Mouse (Mus musculus) hindbrain, embryonic 15.5 days (tissue): ENCODE data around the gene Rarg. TPM values are rescaled to one million over a fixed set of nuclear protein-coding genes. Genes with fewer than 3 reads are reported as not detected.
A peak's percentile ranks its signal among the peaks of the same experiment; 100 is the strongest.

Experiments
- ATAC-seq: fragments of 200-750 bp; cut with Nextera tagmentation; 2 replicates; pipeline ENCODE4 v1.8.0; 2017; ENCODE audit warnings: low read depth, moderate number of reproducible peaks, moderate TSS enrichment; ENCODE audit not compliant: low FRiP score
- H3K27ac ChIP-seq: fragments of 300-500 bp; sonication (generic); replicated peaks from 2 replicates; pipeline ENCODE4 v1.5.1; 2015; ENCODE audit warnings: mild to moderate bottlenecking, inconsistent platforms
- H3K27me3 ChIP-seq: fragments of 300-500 bp; sonication (generic); 2 replicates; pipeline ENCODE4 v1.6.1; 2015; ENCODE audit warnings: control low read depth, inconsistent platforms
- H3K36me3 ChIP-seq: fragments of 300-500 bp; sonication (generic); 2 replicates; pipeline ENCODE4 v1.6.1; 2015; ENCODE audit warnings: control low read depth, inconsistent platforms
- H3K4me1 ChIP-seq: fragments of 300-500 bp; sonication (generic); replicated peaks from 2 replicates; pipeline ENCODE4 v1.6.1; 2015; ENCODE audit warnings: control low read depth, inconsistent platforms
- H3K4me2 ChIP-seq: fragments of 300-500 bp; sonication (generic); 2 replicates; pipeline ENCODE4 v1.6.1; 2015; ENCODE audit warnings: moderate library complexity, mild to moderate bottlenecking, inconsistent platforms
- H3K4me3 ChIP-seq: fragments of 300-500 bp; sonication (generic); 2 replicates; pipeline ENCODE4 v1.5.1; 2015; ENCODE audit warnings: mild to moderate bottlenecking, inconsistent platforms
- H3K9ac ChIP-seq: fragments of 300-500 bp; sonication (generic); 2 replicates; pipeline ENCODE4 v1.6.1; 2015; ENCODE audit warnings: inconsistent platforms
- H3K9me3 ChIP-seq: fragments of 300-500 bp; sonication (generic); 2 replicates; pipeline ENCODE4 v1.6.1; 2016; ENCODE audit warnings: control low read depth, inconsistent platforms
- WGBS: fragments of 180-500 bp; shearing (Covaris S2); methylation state at CpG from one replicate; pipeline ENCODE4 v1.1.7; 2015; 5-methylcytosine and 5-hydroxymethylcytosine counted together
- polyA plus RNA-seq: library from polyadenylated mRNA; unstranded; fragments of >200 nt; fragmentation: Nextera tagmentation; extraction: Ambion mirVana; gene quantifications from 2 replicates; pipeline ENCODE4 v1.2.1, GENCODE M21; 2015

Rarg gene
- polyA plus RNA-seq, 1 experiment from 2014 or later, result 5.8 TPM

DNA sequence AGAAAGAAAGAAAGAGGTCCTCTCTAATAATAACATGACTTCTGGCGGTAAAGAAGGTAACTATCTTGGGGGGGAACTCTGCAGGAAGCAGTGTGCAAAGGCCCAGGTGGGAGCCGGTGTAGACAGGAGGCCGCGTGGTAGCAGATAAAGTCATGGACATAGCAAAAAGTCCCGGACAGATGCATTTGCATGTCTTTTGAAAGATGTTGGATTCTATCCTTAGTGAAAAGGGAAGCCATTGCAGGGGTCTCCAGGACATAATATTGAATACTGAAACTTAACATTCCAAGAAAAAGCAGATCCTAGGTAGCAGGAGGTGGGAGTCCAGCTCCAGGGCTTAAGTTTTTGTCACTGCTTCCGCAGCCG, 21.4 kb upstream of the Rarg start:
- no peaks in the 10 kb centered on the region for H3K27me3 ChIP-seq
- H3K4me3 ChIP-seq, result peak overlapping the region; percentile 84
- peak overlapping the region; percentile 90 for H3K27ac ChIP-seq
- no peaks in the 10 kb centered on the region for H3K9me3 ChIP-seq
- 0 out of 2 replicates have a peak, but pooled peaks cover 21% of the 10 kb centered on the region for H3K36me3 ChIP-seq
- ATAC-seq, result no peak
- H3K4me1 ChIP-seq, result peaks cover 23% of the 10 kb centered on the region
- WGBS, result 33% methylated on average over 7 of the region's 7 CpGs
- H3K4me2 ChIP-seq, result peak overlapping the region; percentile 79
- H3K9ac ChIP-seq, result peak overlapping the region; percentile 86

DNA sequence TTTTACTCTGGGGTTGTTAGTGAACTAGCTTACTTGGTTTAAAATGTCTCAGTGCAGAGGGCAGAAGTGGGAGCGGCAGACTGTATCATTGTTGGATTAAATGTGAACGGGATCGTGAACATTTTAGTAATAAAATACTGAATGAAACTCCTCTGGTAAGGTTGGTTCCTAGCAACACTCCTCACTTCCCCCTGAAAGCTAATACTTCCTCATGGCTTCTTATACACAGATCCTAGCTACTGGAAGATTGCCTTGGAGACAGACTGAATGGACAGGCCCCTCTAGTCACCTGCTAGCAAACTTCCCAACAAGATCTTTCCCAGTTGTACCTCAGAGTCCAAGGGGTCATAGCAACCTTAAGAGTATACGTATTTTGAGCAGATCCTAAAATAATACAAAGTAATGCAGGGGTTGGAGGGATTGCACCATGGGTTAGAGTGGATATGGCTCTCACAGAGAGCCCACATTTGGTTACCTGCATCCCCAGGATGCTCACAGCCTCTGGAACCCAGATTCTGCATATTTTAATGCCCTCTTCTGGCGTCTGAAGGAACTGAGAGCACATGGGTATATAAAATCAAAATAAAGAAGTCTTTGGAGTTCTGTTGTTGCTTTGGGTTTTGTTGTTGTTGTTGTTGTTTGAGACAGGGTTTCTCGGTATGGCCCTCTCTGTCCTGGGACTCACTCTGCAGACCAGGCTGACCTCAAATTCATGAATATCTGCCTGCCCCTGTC, 16.8 kb upstream of the Rarg start:
- WGBS, result 72% methylated on average over 6 of the region's 6 CpGs

DNA sequence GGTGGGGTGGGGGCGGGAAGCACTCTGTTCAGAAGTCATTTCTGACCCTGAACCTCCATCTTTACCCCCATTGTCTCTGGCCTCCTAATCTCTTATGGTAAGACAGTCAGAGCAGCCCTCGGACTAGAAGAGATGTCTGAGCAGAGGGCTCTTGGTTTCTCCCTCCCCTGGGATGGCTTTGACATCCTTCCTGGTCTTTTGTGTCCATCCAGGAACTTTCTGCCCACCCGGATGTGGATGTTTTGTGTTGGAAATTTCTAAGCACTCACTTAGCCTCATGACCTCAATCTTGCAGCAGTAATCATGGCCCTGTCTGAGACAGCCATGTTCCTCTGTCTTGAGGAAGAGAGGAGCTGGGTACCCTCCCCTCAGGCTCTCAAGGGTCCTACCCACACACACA, 14.1 kb upstream of the Rarg start:
- Histone ChIP-seq H3K9ac (no peak overlapping the region), H3K4me3 (no peak overlapping the region), H3K4me2 (no peak overlapping the region), H3K27me3 (peaks cover 22% of the 10 kb centered on the region; the same call in 1 of the 2 replicates), H3K4me1 (no peaks in the 10 kb centered on the region; the same call in 1 of the 2 replicates), H3K9me3 (no peaks in the 10 kb centered on the region), H3K36me3 (no peaks in the 10 kb centered on the region), H3K27ac (no peak overlapping the region)
- ATAC-seq, result no peak
- WGBS, result 21% methylated on average over 3 of the region's 3 CpGs

More for the DNA sequence above, 16.8 kb upstream of the Rarg start:
- no peak overlapping the region for H3K4me2 ChIP-seq
- no peak overlapping the region for H3K9ac ChIP-seq
- no peak overlapping the region for H3K27ac ChIP-seq
- H3K36me3 ChIP-seq, result no peaks in the 10 kb centered on the region
- peaks cover 22% of the 10 kb centered on the region; the same call in 1 of the 2 replicates for H3K27me3 ChIP-seq
- H3K4me3 ChIP-seq, result no peak overlapping the region
- H3K9me3 ChIP-seq, result no peaks in the 10 kb centered on the region
- no peak for ATAC-seq
- peaks cover 4% of the 10 kb centered on the region; the same call in 1 of the 2 replicates for H3K4me1 ChIP-seq

GRCm38 (mm10) chr15:102270274-102270960, 13.1 kb upstream of the Rarg start, which contains the start of gene Gm9918:
TSS of gene Gm9918 (plus strand) at chr15:102270563.
- Histone ChIP-seq H3K4me3 (no peak within 1 kb of the TSS), H3K9me3 (no peaks in the 10 kb centered on the region), H3K4me2 (peak within 1 kb of the TSS; percentile 11; the same call in 1 of the 2 replicates), H3K36me3 (no peaks in the 10 kb centered on the region), H3K4me1 (no peaks in the 10 kb centered on the region; the same call in 1 of the 2 replicates), H3K27me3 (peaks cover 22% of the 10 kb centered on the region; the same call in 1 of the 2 replicates), H3K27ac (no peak within 1 kb of the TSS), H3K9ac (no peak within 1 kb of the TSS)
- WGBS, result 12% methylated on average over 21 of the region's 21 CpGs
- ATAC-seq, result no peak

DNA sequence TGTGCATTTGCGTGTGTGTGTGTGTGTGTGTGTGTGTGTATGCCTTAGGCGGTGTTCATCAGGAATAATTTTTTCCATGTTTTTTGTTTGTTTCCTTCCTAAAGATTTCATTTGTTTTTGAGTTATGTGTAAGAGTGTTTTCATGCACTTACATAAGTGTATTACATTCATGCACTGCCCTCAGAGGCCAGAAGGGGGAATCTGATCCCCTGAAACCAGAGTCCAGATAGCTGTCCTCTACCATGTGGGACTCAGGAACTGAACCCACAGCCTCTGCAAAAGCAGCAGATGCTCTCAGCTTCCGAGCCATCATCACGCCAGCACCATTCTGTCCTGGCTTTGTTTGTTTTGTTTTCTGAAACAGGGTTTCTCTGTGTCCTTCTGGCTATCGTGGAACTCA, 8.2 kb upstream of the Rarg start:
- no peak overlapping the region for H3K4me2 ChIP-seq
- no peaks in the 10 kb centered on the region for H3K9me3 ChIP-seq
- WGBS, result 94% methylated on average over 5 of the region's 5 CpGs
- ATAC-seq, result no peak
- no peaks in the 10 kb centered on the region for H3K36me3 ChIP-seq
- H3K9ac ChIP-seq, result no peak overlapping the region
- H3K27me3 ChIP-seq, result peaks cover 19% of the 10 kb centered on the region; the same call in 1 of the 2 replicates
- no peak overlapping the region for H3K4me3 ChIP-seq
- H3K4me1 ChIP-seq, result no peaks in the 10 kb centered on the region
- no peak overlapping the region for H3K27ac ChIP-seq

DNA sequence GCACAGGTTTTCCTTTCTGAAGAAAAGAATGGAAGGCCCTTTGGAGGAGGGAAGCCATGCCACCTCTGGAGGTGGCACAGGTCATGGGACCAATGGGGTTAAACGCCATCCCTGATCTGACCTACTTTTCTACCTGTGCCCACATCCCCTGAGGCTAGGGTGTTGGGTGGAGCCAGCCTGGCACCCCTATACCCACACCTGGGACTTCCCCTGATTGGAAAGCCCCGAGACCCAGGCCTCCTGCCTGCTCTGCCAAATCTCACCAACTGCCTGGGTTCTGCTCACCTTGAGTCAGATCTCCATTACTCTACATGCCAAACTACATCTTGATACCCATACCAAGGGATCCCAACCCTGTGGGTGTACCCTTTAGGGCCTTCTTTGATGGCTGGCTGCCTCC, 5.7 kb upstream of the Rarg start:
- H3K27me3 ChIP-seq, result peaks cover 22% of the 10 kb centered on the region
- H3K27ac ChIP-seq, result no peak overlapping the region
- no peak overlapping the region for H3K4me2 ChIP-seq
- 68% methylated on average over 2 of the region's 2 CpGs for WGBS
- no peak for ATAC-seq
- H3K9me3 ChIP-seq, result no peaks in the 10 kb centered on the region
- H3K4me3 ChIP-seq, result no peak overlapping the region
- H3K4me1 ChIP-seq, result peaks cover 8% of the 10 kb centered on the region
- no peak overlapping the region for H3K9ac ChIP-seq
- no peaks in the 10 kb centered on the region for H3K36me3 ChIP-seq

GRCm38 (mm10) chr15:102262582-102262981, 5.3 kb upstream of the Rarg start:
- H3K27me3 ChIP-seq, result peaks cover 26% of the 10 kb centered on the region
- no peak overlapping the region for H3K27ac ChIP-seq
- WGBS, result 42% methylated on average over 7 of the region's 7 CpGs
- H3K4me3 ChIP-seq, result no peak overlapping the region
- H3K36me3 ChIP-seq, result no peaks in the 10 kb centered on the region
- no peak for ATAC-seq
- no peak overlapping the region for H3K9ac ChIP-seq
- no peaks in the 10 kb centered on the region for H3K9me3 ChIP-seq
- no peak overlapping the region for H3K4me2 ChIP-seq
- H3K4me1 ChIP-seq, result peaks cover 13% of the 10 kb centered on the region

GRCm38 (mm10) chr15:102258581-102259253, 1.4 kb upstream of the Rarg start:
- no peaks in the 10 kb centered on the region for H3K36me3 ChIP-seq
- no peak for ATAC-seq
- H3K4me1 ChIP-seq, result peaks cover 23% of the 10 kb centered on the region
- H3K27me3 ChIP-seq, result peaks cover 42% of the 10 kb centered on the region
- H3K4me2 ChIP-seq, result peak overlapping the region; percentile 93; the same call in 1 of the 2 replicates
- no peak overlapping the region for H3K4me3 ChIP-seq
- WGBS, result 12% methylated on average over 11 of the region's 11 CpGs
- H3K27ac ChIP-seq, result no peak overlapping the region
- H3K9ac ChIP-seq, result no peak overlapping the region
- H3K9me3 ChIP-seq, result no peaks in the 10 kb centered on the region

DNA sequence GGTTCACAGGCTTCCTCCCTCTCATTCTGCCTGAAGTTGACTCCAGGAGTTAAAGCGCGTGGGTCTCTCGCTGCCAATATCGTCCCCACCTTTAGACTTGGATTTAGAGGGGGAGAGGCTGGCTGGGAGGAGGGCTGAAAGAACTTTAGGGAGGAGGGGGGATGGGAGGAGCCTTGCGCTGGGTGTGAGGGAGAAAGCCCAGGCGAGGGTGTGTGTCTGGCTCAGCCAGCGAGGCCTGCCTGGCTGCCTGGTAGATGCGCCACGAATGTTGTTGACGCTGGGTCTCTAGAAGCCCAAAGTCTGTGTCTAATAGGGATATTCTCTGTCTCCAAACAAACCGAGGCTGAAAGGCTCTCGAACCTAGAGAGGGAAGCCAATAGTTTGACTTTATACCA, 756 bp upstream of the Rarg start:
- Histone ChIP-seq H3K27me3 (peaks cover 42% of the 10 kb centered on the region), H3K36me3 (no peaks in the 10 kb centered on the region), H3K9ac (no peak overlapping the region), H3K4me2 (peak overlapping the region; percentile 93), H3K27ac (no peak overlapping the region), H3K4me1 (peaks cover 23% of the 10 kb centered on the region), H3K4me3 (peak overlapping the region; percentile 53), H3K9me3 (no peaks in the 10 kb centered on the region)
- 8% methylated on average over 12 of the region's 12 CpGs for WGBS
- no peak for ATAC-seq

- H3K27me3 ChIP-seq, result peaks cover 45% of the 10 kb centered on the region
- H3K4me1 ChIP-seq, result peaks cover 23% of the 10 kb centered on the region
- no peak overlapping the region for H3K27ac ChIP-seq
- peak overlapping the region; percentile 93 for H3K4me2 ChIP-seq
- H3K36me3 ChIP-seq, result no peaks in the 10 kb centered on the region
- H3K4me3 ChIP-seq, result peak overlapping the region; percentile 53
- H3K9ac ChIP-seq, result peak overlapping the region; percentile 51
- ATAC-seq, result no peak
- WGBS, result 7% methylated on average over 22 of the region's 22 CpGs
- H3K9me3 ChIP-seq, result no peaks in the 10 kb centered on the region
Observed at GRCm38 (mm10) chr15:102256431-102257201, 701 bp downstream of the Rarg start.

GRCm38 (mm10) chr15:102255547-102256255, 1.6 kb downstream of the Rarg start:
- Histone ChIP-seq H3K9me3 (no peaks in the 10 kb centered on the region), H3K9ac (no peak overlapping the region), H3K27ac (no peak overlapping the region), H3K36me3 (no peaks in the 10 kb centered on the region), H3K4me3 (no peak overlapping the region), H3K27me3 (peaks cover 45% of the 10 kb centered on the region), H3K4me1 (peaks cover 23% of the 10 kb centered on the region), H3K4me2 (no peak overlapping the region)
- 49% methylated on average over 14 of the region's 14 CpGs for WGBS
- ATAC-seq, result no peak
